Mouse (Mus musculus) olfactory bulb, adult 2 months (tissue): Measurements from ENCODE around the gene Npffr2. TPM values are rescaled to one million over a fixed set of nuclear protein-coding genes. Genes with fewer than 3 reads are reported as not detected.
"Not testable (repeated sequence)": the region's sequence is repeated elsewhere in the genome, so short reads cannot be mapped to it uniquely, and the experiment has no call there.

Experiments
- H3K27ac ChIP-seq: fragments of 200-500 bp; 2 replicates; pipeline ENCODE4 v1.5.1; 2012; ENCODE audit warnings: low read depth, low read length; ENCODE audit not compliant: insufficient read depth
- H3K4me1 ChIP-seq: fragments of 200-500 bp; 2 replicates; pipeline ENCODE4 v1.6.1; 2012; ENCODE audit warnings: low read length; ENCODE audit not compliant: control insufficient read depth, insufficient read depth
- H3K4me3 ChIP-seq: fragments of 200-500 bp; 2 replicates; pipeline ENCODE4 v1.5.1; 2012; ENCODE audit warnings: mild to moderate bottlenecking, low read depth, low read length, moderate library complexity; ENCODE audit not compliant: insufficient read depth
- CTCF ChIP-seq: fragments of 200-500 bp; IDR thresholded peaks from 2 replicates; pipeline ENCODE4 v1.5.1; 2012; ENCODE audit warnings: low read depth, mild to moderate bottlenecking, low read length, moderate library complexity; ENCODE audit not compliant: insufficient read depth
- POLR2A ChIP-seq: fragments of 200-500 bp; IDR thresholded peaks from 2 replicates; pipeline ENCODE4 v1.6.1; 2012; ENCODE audit warnings: mild to moderate bottlenecking, low read depth, low read length, moderate library complexity; ENCODE audit not compliant: insufficient read depth
- WGBS: fragments of 180-500 bp; shearing (Covaris S2); methylation state at CpG from one replicate; pipeline ENCODE4 v1.1.7; 2018; 5-methylcytosine and 5-hydroxymethylcytosine counted together
- polyA plus RNA-seq: library from polyadenylated mRNA; stranded (reverse); fragments of >200 nt; gene quantifications from 2 replicates; pipeline ENCODE4 v1.2.4, GENCODE M21; 2012; ENCODE audit warnings: low replicate concordance; ENCODE audit not compliant: missing spikeins, insufficient read depth, insufficient read length

Npffr2 gene
- polyA plus RNA-seq, 1 experiment: not detected

DNA sequence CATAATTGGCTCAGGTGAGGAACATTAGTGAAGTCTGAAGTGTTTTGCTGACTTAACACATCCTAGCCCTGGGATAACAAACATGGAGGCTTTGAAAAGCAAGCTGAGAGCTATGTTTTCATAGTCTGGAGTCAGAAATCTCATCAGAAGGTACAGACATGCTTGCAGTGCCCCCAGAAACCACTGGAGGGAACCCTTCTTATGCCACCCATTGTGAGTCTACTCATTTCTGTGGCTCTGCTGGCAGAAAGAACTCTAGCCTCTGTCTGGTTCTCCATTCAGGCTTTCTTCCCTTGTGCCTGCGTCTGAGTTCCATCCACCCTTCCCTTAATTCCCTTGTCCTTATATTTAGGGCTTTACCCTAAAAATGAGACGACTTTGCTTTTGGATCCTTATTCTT, 16.2 kb downstream of the Npffr2 start:
- H3K27ac ChIP-seq: no peak overlapping the region
- H3K4me1 ChIP-seq: no peaks in the 10 kb centered on the region
- 34% methylated on average over 2 of the region's 2 CpGs for WGBS
- H3K4me3 ChIP-seq: no peak overlapping the region
- no peak for TF ChIP-seq CTCF
- TF ChIP-seq POLR2A: no peak

- H3K27ac ChIP-seq, H3K4me1 ChIP-seq, H3K4me3 ChIP-seq: not testable (repeated sequence)
- 59% methylated on average over 4 of the region's 4 CpGs for WGBS
Observed at GRCm38 (mm10) chr5:89559118-89559517, 31.9 kb downstream of the Npffr2 start.

- H3K27ac ChIP-seq: no peak overlapping the region
Observed at GRCm38 (mm10) chr5:89561381-89561780, 34.2 kb downstream of the Npffr2 start.

GRCm38 (mm10) chr5:89578678-89579077, 51.4 kb downstream of the Npffr2 start:
- no peak for TF ChIP-seq CTCF
- no peak for TF ChIP-seq POLR2A
- no peak overlapping the region for H3K4me3 ChIP-seq
- no peaks in the 10 kb centered on the region for H3K4me1 ChIP-seq
- WGBS: 86% methylated on average over 1 of the region's 1 CpGs
- no peak overlapping the region for H3K27ac ChIP-seq

More at GRCm38 (mm10) chr5:89561381-89561780, 34.2 kb downstream of the Npffr2 start:
- TF ChIP-seq CTCF (no peak), POLR2A (no peak)
- Histone ChIP-seq H3K4me3 (no peak overlapping the region), H3K4me1 (no peaks in the 10 kb centered on the region)

GRCm38 (mm10) chr5:89579181-89579580, 52.0 kb downstream of the Npffr2 start:
- no peak overlapping the region for H3K4me3 ChIP-seq
- no peaks in the 10 kb centered on the region for H3K4me1 ChIP-seq
- TF ChIP-seq CTCF (no peak), POLR2A (no peak)
- WGBS: 97% methylated on average over 1 of the region's 1 CpGs
- no peak overlapping the region for H3K27ac ChIP-seq

DNA sequence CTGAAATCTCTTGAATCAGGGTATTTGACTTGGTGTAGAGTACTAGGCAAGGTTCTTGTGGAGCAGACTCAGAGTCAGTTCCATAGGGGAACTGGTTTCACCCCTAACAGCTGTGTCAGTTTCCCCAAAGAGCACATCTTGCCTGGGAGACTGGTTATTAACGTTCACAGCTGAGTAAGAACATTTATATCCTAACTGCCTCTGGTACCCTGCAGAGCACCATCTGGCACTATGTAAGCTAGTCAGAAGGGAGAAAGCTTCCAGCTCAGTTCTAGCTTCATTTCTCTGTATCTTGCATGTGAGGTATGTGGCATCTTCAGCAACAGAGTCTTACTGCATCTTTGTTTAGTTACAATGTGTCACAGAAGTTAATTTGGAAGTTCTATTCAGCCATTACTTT, 53.9 kb downstream of the Npffr2 start:
- WGBS: 18% methylated on average over 1 of the region's 1 CpGs
- Histone ChIP-seq H3K4me3 (no peak overlapping the region), H3K4me1 (no peaks in the 10 kb centered on the region), H3K27ac (no peak overlapping the region)
- TF ChIP-seq CTCF: no peak

DNA sequence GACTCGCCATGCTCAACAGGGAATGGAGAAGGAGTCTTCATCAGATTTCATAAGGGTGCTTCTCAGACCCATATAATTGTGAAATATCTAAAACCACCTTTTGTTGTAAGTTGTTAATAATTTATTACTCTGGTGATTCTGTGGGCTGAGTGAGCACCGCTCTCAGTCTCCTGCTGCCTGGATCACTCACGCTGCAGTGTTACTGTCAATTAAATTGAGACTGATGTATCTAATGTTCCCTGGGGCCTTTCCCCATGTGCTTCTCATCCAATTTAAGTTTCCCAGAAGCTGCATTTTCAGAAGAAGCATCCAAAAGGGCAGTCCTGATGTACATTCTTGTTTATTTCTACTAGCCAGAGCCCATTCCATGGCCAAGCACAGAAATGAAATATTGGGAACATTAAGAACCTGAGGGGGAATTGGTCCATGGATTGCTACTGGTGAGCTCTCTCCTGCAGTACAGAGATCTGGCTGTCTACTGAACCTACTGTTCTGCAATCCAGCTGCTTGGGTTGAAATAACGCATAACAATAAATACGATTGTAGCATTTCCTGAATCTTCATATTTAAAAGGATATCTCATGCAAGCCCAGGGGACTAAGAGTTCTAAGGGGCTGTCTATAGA, 54.6 kb downstream of the Npffr2 start:
- no peak overlapping the region for H3K4me3 ChIP-seq
- H3K4me1 ChIP-seq: no peaks in the 10 kb centered on the region
- TF ChIP-seq CTCF: no peak
- TF ChIP-seq POLR2A: no peak
- 90% methylated on average over 5 of the region's 5 CpGs for WGBS
- H3K27ac ChIP-seq: no peak overlapping the region; the same call in 1 of the 2 replicates

- H3K27ac ChIP-seq: no peak overlapping the region
- H3K4me1 ChIP-seq: no peaks in the 10 kb centered on the region
- TF ChIP-seq CTCF: no peak
- no peak for TF ChIP-seq POLR2A
- 82% methylated on average over 3 of the region's 3 CpGs for WGBS
- no peak overlapping the region for H3K4me3 ChIP-seq
Observed at GRCm38 (mm10) chr5:89585021-89585420, 57.8 kb downstream of the Npffr2 start.

GRCm38 (mm10) chr5:89592301-89592700, 65.1 kb downstream of the Npffr2 start:
- Histone ChIP-seq H3K4me3 (no peak overlapping the region), H3K27ac (no peak overlapping the region), H3K4me1 (no peaks in the 10 kb centered on the region)
- TF ChIP-seq CTCF (no peak), POLR2A (no peak)
- 58% methylated on average over 4 of the region's 4 CpGs for WGBS

DNA sequence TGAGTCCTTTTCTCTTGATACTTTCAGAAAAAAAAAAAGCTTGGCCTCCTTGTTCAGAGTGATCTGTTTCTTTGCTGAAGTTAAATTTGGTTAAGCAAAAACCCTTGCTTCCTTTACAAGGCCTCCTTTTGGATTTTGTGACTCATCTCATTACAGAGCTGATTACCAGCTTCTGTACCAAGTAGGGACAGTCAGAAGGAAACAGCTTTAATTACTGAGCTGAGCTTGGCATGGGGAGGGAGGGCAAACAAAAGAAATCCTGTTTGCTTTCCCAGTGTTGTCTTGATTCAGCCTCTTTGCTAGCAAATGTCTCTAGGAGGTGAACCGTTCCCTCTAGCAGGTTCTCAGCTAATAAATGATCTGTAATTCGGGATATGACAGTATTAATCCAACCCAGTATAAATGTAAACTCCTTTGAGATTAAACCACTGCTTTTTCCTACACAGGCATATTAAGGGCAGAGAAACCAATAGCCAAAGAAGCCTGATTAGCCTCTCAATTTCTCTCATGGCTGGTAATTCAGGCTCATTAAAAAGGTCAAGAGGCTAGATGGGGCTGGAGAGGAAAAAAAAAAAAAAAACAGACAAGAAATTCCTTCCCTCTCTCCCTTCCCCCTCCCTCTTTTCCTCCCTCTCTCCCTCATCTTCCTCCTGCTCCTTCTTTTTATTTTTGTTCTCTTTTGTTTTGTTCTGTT, 84.2 kb downstream of the Npffr2 start:
- peaks cover 3% of the 10 kb centered on the region for H3K4me1 ChIP-seq
- WGBS: 4% methylated on average over 2 of the region's 2 CpGs
- peak overlapping the region; percentile 100 for H3K27ac ChIP-seq

More for the DNA sequence above, 84.2 kb downstream of the Npffr2 start:
- no peak for TF ChIP-seq POLR2A
- no peak for TF ChIP-seq CTCF
- no peak overlapping the region for H3K4me3 ChIP-seq
